Mouse (Mus musculus): Measurements from ENCODE around the gene Nfatc2. TPM values are rescaled to one million over a fixed set of nuclear protein-coding genes. Genes with fewer than 3 reads are reported as not detected.
A peak's percentile ranks its signal among the peaks of the same experiment; 100 is the strongest.

Gene Nfatc2
- total and polyA plus RNA-seq, 2 experiments from 2014 or later = 7.3 to 7.4 TPM

DNA sequence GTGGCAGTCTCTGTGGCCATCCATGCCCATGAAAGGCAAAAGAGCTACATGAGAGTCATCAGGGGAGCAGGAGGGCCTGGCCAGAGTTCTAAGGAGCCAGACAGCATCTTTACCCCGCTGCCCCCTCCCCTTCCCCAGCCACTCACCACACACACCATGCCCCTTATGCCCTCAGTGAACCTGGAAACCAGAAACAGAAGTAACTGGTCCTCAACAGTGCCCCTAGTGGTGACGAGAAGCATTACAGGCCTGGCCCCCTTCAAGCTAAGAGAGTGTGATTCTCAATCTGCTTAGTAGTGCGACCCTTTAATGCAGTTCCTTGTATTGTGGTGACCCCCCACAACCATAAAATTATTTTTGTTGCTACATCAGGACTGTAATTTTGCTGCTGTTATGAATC lies 150.5 kb downstream of the Nfatc2 start:
- Histone ChIP-seq H3K9me3 (replicated peaks; ENCODE audit: control insufficient read depth, low read length) (no peaks in the 10 kb centered on the region), H3K27me3 (ENCODE audit: control insufficient read depth, insufficient read depth, low read length) (peaks cover 16% of the 10 kb centered on the region; the same call in 1 of the 2 replicates), H3K4me2 (ENCODE audit: low read depth, low read length) (no peak overlapping the region), H3K36me3 (replicated peaks; ENCODE audit: control insufficient read depth, insufficient read depth, low read length) (no peaks in the 10 kb centered on the region), H3K4me3 (ENCODE audit: low read depth, low read length) (no peak overlapping the region), H3K4me1 (ENCODE audit: control insufficient read depth, insufficient read depth) (peaks cover 6% of the 10 kb centered on the region; the same call in 1 of the 2 replicates), H3K27ac (ENCODE audit: low read depth) (no peak overlapping the region), H3K9ac (replicated peaks; ENCODE audit: low read depth, low read length) (no peak overlapping the region)
- 11% methylated on average over 3 of the region's 3 CpGs for WGBS
- TF ChIP-seq EP300 (IDR thresholded peaks at IDR 0.05; ENCODE audit: low read depth) (no peak), CTCF (IDR thresholded peaks at IDR 0.05; ENCODE audit: low read depth) (peak; percentile 79)
- ATAC-seq (ENCODE audit: insufficient read depth, low read depth) (no peak), DNase-seq (ENCODE audit: low spot score) (no peak)

DNA sequence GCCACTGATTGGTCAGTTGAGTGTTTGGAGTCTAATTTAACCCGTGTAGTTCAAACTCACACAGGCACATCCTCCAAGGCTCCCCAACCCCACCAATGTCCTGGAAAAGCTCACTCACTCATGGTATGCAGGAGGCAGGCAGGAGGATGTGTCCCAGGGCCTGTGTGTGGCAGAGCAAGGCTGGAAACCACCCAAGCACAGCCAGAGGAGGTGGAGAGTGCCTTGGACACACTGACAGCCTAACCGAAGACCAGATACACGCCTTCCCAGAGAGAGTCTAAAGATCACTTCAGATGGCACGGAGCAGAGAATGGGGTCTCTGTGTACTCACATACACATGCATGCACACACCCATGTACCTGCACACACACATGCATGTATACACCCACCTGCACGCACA lies 153.4 kb downstream of the Nfatc2 start:
- Histone ChIP-seq H3K27me3 (ENCODE audit: control insufficient read depth, insufficient read depth, low read length) (peaks cover 34% of the 10 kb centered on the region; the same call in 1 of the 2 replicates), H3K4me3 (ENCODE audit: low read depth, low read length) (no peak overlapping the region), H3K9ac (replicated peaks; ENCODE audit: low read depth, low read length) (no peak overlapping the region), H3K27ac (ENCODE audit: low read depth) (no peak overlapping the region), H3K4me2 (ENCODE audit: low read depth, low read length) (no peak overlapping the region), H3K36me3 (replicated peaks; ENCODE audit: control insufficient read depth, insufficient read depth, low read length) (no peaks in the 10 kb centered on the region), H3K9me3 (replicated peaks; ENCODE audit: control insufficient read depth, low read length) (no peaks in the 10 kb centered on the region), H3K4me1 (ENCODE audit: control insufficient read depth, insufficient read depth) (peaks cover 6% of the 10 kb centered on the region; the same call in 1 of the 2 replicates)
- DNase-seq (ENCODE audit: low spot score) (no peak), ATAC-seq (ENCODE audit: insufficient read depth, low read depth) (no peak)
- 41% methylated on average over 5 of the region's 5 CpGs for WGBS
- no peak for TF ChIP-seq CTCF (IDR thresholded peaks at IDR 0.05; ENCODE audit: low read depth)
- TF ChIP-seq EP300 (IDR thresholded peaks at IDR 0.05; ENCODE audit: low read depth) = no peak

DNA sequence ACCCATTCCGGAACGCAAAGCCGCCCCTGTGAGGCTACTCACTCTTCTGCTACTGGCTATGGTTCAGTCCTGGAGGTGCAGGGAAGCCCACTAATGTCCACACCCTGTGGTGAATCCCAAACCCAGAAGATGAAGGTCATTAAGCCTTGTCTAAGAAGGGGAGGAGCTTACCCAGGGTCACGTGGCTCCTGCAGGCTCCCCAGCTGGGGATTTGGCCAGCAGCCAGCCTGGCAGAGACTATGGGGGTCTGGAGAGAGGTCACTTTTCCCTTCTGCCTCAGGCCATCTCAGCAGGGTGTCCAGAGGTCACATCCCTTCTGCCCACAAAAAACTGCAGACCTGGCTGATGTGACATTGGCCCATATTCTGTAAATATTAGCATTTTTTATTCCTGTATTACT lies 153.9 kb downstream of the Nfatc2 start:
- Histone ChIP-seq H3K4me2 (ENCODE audit: low read depth, low read length) (no peak overlapping the region), H3K4me3 (ENCODE audit: low read depth, low read length) (no peak overlapping the region), H3K9ac (replicated peaks; ENCODE audit: low read depth, low read length) (no peak overlapping the region), H3K9me3 (replicated peaks; ENCODE audit: control insufficient read depth, low read length) (no peaks in the 10 kb centered on the region), H3K27ac (ENCODE audit: low read depth) (no peak overlapping the region), H3K4me1 (ENCODE audit: control insufficient read depth, insufficient read depth) (peaks cover 6% of the 10 kb centered on the region; the same call in 1 of the 2 replicates), H3K36me3 (replicated peaks; ENCODE audit: control insufficient read depth, insufficient read depth, low read length) (no peaks in the 10 kb centered on the region), H3K27me3 (ENCODE audit: control insufficient read depth, insufficient read depth, low read length) (peaks cover 30% of the 10 kb centered on the region; the same call in 1 of the 2 replicates)
- WGBS = 20% methylated on average over 4 of the region's 4 CpGs
- ATAC-seq (ENCODE audit: insufficient read depth, low read depth) (no peak), DNase-seq (ENCODE audit: low spot score) (no peak)
- TF ChIP-seq EP300 (IDR thresholded peaks at IDR 0.05; ENCODE audit: low read depth) (no peak), CTCF (IDR thresholded peaks at IDR 0.05; ENCODE audit: low read depth) (no peak)

DNA sequence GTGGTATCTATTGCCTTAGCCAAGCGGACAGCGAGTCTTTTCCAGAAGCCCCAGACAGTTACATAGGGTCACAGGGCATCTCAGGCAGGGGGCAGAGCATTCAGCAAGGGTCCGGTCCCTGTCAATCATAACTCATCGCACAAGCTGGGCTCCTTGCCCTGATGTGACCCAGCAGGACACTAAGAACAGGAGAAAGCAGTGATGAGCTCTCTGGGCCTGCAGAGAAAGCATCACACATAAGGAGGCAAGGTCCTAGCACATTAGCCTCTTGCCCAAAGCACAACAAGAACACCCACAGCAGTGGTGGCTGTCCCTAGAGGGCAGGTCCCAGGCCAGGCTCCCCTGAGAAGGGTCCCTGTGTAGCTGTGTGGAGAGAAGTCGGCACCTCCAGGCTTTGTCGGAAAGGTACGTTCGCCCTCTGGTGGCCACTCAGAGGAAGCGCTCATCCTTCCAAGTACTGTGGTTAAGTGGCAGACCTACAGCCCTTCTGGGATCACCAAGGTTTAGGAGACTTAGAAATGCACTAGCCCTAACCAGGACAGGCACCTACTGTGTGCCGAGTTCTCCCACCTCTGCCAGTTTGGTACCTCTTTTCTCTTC lies 156.1 kb downstream of the Nfatc2 start:
- H3K4me2 ChIP-seq (ENCODE audit: low read depth, low read length) = no peak overlapping the region
- ATAC-seq (ENCODE audit: insufficient read depth, low read depth) = peak; percentile 28; the same call in 1 of the 2 replicates
- H3K4me3 ChIP-seq (ENCODE audit: low read depth, low read length) = no peak overlapping the region
- peak; percentile 91 for TF ChIP-seq CTCF (IDR thresholded peaks at IDR 0.05; ENCODE audit: low read depth)
- TF ChIP-seq EP300 (IDR thresholded peaks at IDR 0.05; ENCODE audit: low read depth) = no peak
- H3K27ac ChIP-seq (ENCODE audit: low read depth) = no peak overlapping the region
- 29% methylated on average over 10 of the region's 10 CpGs for WGBS
- H3K27me3 ChIP-seq (ENCODE audit: control insufficient read depth, insufficient read depth, low read length) = 0 out of 2 replicates have a peak, but pooled peaks cover 19% of the 10 kb centered on the region
- peak; percentile 66 for DNase-seq (ENCODE audit: low spot score)
- H3K36me3 ChIP-seq (replicated peaks; ENCODE audit: control insufficient read depth, insufficient read depth, low read length) = no peaks in the 10 kb centered on the region
- H3K4me1 ChIP-seq (ENCODE audit: control insufficient read depth, insufficient read depth) = peaks cover 6% of the 10 kb centered on the region; the same call in 1 of the 2 replicates
- no peak overlapping the region for H3K9ac ChIP-seq (replicated peaks; ENCODE audit: low read depth, low read length)
- H3K9me3 ChIP-seq (replicated peaks; ENCODE audit: control insufficient read depth, low read length) = no peaks in the 10 kb centered on the region

DNA sequence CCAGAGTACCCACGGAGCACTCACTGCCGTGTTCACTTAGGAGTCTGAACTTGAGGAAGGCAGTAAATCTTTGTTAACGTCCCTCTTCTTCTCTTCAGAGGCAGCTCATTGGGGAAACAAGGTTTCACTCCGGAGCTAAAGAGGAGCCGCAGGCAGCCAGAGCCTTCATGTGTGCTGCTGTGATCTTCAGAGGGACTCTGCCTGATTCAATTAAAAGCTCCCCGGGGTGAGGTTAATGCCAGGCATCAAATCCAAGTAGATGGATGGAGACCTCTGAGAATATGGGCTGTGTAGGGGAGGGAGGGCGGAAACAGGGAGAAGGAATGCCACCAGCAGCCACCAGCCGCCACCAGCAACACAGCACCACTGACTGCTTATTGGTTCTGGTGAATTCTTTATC lies 157.3 kb downstream of the Nfatc2 start:
- DNase-seq (ENCODE audit: low spot score) (no peak), ATAC-seq (ENCODE audit: insufficient read depth, low read depth) (no peak)
- 0 out of 2 replicates have a peak, but pooled peaks cover 19% of the 10 kb centered on the region for H3K27me3 ChIP-seq (ENCODE audit: control insufficient read depth, insufficient read depth, low read length)

More for the DNA sequence above, 157.3 kb downstream of the Nfatc2 start:
- Histone ChIP-seq H3K9ac (replicated peaks; ENCODE audit: low read depth, low read length) (no peak overlapping the region), H3K27ac (ENCODE audit: low read depth) (no peak overlapping the region), H3K4me3 (ENCODE audit: low read depth, low read length) (no peak overlapping the region), H3K4me1 (ENCODE audit: control insufficient read depth, insufficient read depth) (peaks cover 6% of the 10 kb centered on the region; the same call in 1 of the 2 replicates), H3K4me2 (ENCODE audit: low read depth, low read length) (no peak overlapping the region), H3K36me3 (replicated peaks; ENCODE audit: control insufficient read depth, insufficient read depth, low read length) (no peaks in the 10 kb centered on the region), H3K9me3 (replicated peaks; ENCODE audit: control insufficient read depth, low read length) (no peaks in the 10 kb centered on the region)
- no peak for TF ChIP-seq EP300 (IDR thresholded peaks at IDR 0.05; ENCODE audit: low read depth)
- TF ChIP-seq CTCF (IDR thresholded peaks at IDR 0.05; ENCODE audit: low read depth) = no peak
- WGBS = 29% methylated on average over 8 of the region's 8 CpGs

Data from heart, postnatal 0 days (tissue).